Mouse (Mus musculus) liver, postnatal 0 days (tissue): ENCODE data around the gene Pacrg. TPM values are rescaled to one million over a fixed set of nuclear protein-coding genes. Genes with fewer than 3 reads are reported as not detected.

Experiments
- ATAC-seq: fragments of 200-750 bp; cut with Nextera tagmentation; 2 replicates; pipeline ENCODE4 v1.8.0; 2017; ENCODE audit warnings: mild to moderate bottlenecking, moderate library complexity
- DNase-seq: peaks from one replicate; pipeline ENCODE4 v3.0.0-alpha.2; 2016
- H3K27ac ChIP-seq: fragments of 300-500 bp; sonication (generic); 2 replicates; pipeline ENCODE4 v1.5.1; 2014; ENCODE audit warnings: antibody characterized with exemption, moderate library complexity, mild to moderate bottlenecking, low read depth
- H3K27me3 ChIP-seq: fragments of 300-500 bp; sonication (generic); 2 replicates; pipeline ENCODE4 v1.6.1; 2014; ENCODE audit warnings: low read length, control low read depth, mixed read lengths; ENCODE audit not compliant: insufficient read depth
- H3K36me3 ChIP-seq: fragments of 300-500 bp; sonication (generic); replicated peaks from 2 replicates; pipeline ENCODE4 v1.6.1; 2014; ENCODE audit warnings: mild to moderate bottlenecking, control low read depth, low read length, moderate library complexity, mixed read lengths; ENCODE audit not compliant: insufficient read depth
- H3K4me1 ChIP-seq: fragments of 300-500 bp; sonication (generic); 2 replicates; pipeline ENCODE4 v1.6.1; 2014; ENCODE audit warnings: antibody characterized with exemption, mild to moderate bottlenecking, control low read depth; ENCODE audit not compliant: insufficient read depth
- H3K4me2 ChIP-seq: fragments of 300-500 bp; sonication (generic); 2 replicates; pipeline ENCODE4 v1.6.1; 2014; ENCODE audit warnings: low read depth, mild to moderate bottlenecking, low read length, moderate library complexity, mixed read lengths
- H3K4me3 ChIP-seq: fragments of 300-500 bp; sonication (generic); 2 replicates; pipeline ENCODE4 v1.5.1; 2014; ENCODE audit warnings: low read depth, low read length
- H3K9ac ChIP-seq: fragments of 300-500 bp; sonication (generic); replicated peaks from 2 replicates; pipeline ENCODE4 v1.6.1; 2014; ENCODE audit warnings: mild to moderate bottlenecking, moderate library complexity
- H3K9me3 ChIP-seq: fragments of 300-500 bp; sonication (generic); 2 replicates; pipeline ENCODE4 v1.6.1; 2016; ENCODE audit warnings: mild to moderate bottlenecking, control low read depth, low read length, mixed read lengths
- CTCF ChIP-seq: sonication (generic); IDR thresholded peaks from 2 replicates; pipeline ENCODE4 v1.5.1; 2016; ENCODE audit warnings: antibody characterized with exemption, low read depth
- EP300 ChIP-seq: IDR thresholded peaks from 2 replicates; pipeline ENCODE4 v1.6.1; 2016; ENCODE audit warnings: antibody characterized with exemption, low read depth, mild to moderate bottlenecking
- WGBS: fragments of 180-500 bp; shearing (Covaris S2); extraction: QIAGEN DNeasy Blood & Tissue Kit; methylation state at CpG from one replicate; pipeline ENCODE4 v1.1.7; 2014; ENCODE audit not compliant: insufficient replicate concordance; 5-methylcytosine and 5-hydroxymethylcytosine counted together
- polyA plus RNA-seq: library from polyadenylated mRNA; unstranded; fragments of >200 nt; fragmentation: Nextera tagmentation; extraction: Ambion mirVana; gene quantifications from 2 replicates; pipeline ENCODE4 v1.2.1, GENCODE M21; 2015

Gene Pacrg
- polyA plus RNA-seq, 1 experiment from 2014 or later = not detected

DNA sequence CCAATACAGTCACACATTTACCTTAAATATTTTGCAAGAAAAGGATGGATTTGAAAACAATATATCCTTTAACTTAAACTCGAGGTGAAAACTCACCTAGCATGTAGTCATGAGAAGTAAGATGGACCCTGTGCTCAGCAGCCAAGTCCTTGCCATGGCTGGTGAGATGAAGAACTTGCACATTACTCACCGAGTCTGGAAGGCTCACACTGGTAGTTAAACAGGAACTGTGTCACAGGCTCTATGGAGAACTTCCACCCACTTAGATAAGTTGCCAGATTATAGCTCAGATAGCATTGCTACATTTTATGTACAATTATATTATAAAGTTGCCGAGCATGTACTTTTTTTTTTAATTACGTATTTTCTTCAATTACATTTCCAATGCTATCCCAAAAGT, 267.7 kb downstream of the Pacrg start:
- H3K9me3 ChIP-seq = no peaks in the 10 kb centered on the region
- H3K27me3 ChIP-seq = no peaks in the 10 kb centered on the region
- H3K9ac ChIP-seq = no peak overlapping the region
- H3K36me3 ChIP-seq = no peaks in the 10 kb centered on the region
- 63% methylated on average over 4 of the region's 4 CpGs for WGBS
- DNase-seq = no peak
- H3K4me2 ChIP-seq = no peak overlapping the region
- no peak for ATAC-seq
- no peak overlapping the region for H3K4me3 ChIP-seq
- no peak for TF ChIP-seq EP300
- no peak for TF ChIP-seq CTCF
- H3K4me1 ChIP-seq = no peaks in the 10 kb centered on the region
- no peak overlapping the region for H3K27ac ChIP-seq

DNA sequence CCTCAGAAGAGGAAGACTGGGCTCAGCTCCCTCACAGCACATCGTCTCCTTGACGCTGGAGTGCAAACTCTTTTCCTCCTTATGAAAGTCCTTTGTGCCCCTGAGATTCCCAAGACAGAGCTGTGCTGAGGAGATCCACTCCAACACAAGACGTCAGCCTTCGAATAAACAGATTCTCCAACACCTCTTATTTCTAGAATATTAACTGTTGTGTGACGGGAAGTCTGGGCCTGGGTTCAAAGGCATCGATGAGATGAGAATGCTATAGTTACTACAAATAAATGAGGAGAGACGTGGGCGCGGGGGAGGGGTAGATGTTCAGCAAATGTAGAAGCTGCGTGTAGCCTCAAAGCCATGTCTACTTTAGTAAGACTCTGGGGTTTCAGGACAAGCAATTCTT, 270.8 kb downstream of the Pacrg start:
- no peaks in the 10 kb centered on the region for H3K27me3 ChIP-seq
- H3K4me3 ChIP-seq = no peak overlapping the region

DNA sequence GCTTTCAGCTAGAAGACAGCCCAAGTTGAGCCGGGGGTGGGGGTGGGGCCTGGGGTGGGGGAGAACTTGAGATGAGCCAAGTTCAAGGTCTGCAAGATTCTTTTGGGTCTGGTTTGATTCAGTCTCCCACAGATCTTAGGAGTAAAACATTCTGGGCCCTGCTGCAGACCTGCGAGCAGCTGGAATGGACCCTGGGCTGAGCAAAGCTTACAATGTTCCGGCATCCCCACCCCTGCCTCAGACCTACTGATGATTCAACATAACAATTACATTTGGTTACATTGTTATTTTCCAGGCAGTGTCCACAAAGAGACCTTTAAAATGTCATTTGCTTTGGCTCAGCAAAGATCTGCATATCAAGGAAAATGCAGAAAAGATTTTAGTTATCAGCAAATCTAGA, 272.7 kb downstream of the Pacrg start:
- 79% methylated on average over 3 of the region's 3 CpGs for WGBS
- Histone ChIP-seq H3K4me1 (no peaks in the 10 kb centered on the region), H3K27ac (no peak overlapping the region), H3K4me2 (no peak overlapping the region), H3K9ac (no peak overlapping the region), H3K27me3 (no peaks in the 10 kb centered on the region), H3K36me3 (no peaks in the 10 kb centered on the region), H3K4me3 (no peak overlapping the region), H3K9me3 (no peaks in the 10 kb centered on the region)
- ATAC-seq = no peak
- no peak for TF ChIP-seq CTCF
- no peak for TF ChIP-seq EP300
- DNase-seq = no peak

More for the DNA sequence above, 270.8 kb downstream of the Pacrg start:
- TF ChIP-seq EP300 (no peak), CTCF (no peak)
- 77% methylated on average over 10 of the region's 10 CpGs for WGBS
- H3K9me3 ChIP-seq = no peaks in the 10 kb centered on the region
- H3K36me3 ChIP-seq = no peaks in the 10 kb centered on the region
- DNase-seq = no peak
- no peak overlapping the region for H3K27ac ChIP-seq
- H3K4me2 ChIP-seq = no peak overlapping the region
- H3K4me1 ChIP-seq = no peaks in the 10 kb centered on the region
- no peak overlapping the region for H3K9ac ChIP-seq
- ATAC-seq = no peak

DNA sequence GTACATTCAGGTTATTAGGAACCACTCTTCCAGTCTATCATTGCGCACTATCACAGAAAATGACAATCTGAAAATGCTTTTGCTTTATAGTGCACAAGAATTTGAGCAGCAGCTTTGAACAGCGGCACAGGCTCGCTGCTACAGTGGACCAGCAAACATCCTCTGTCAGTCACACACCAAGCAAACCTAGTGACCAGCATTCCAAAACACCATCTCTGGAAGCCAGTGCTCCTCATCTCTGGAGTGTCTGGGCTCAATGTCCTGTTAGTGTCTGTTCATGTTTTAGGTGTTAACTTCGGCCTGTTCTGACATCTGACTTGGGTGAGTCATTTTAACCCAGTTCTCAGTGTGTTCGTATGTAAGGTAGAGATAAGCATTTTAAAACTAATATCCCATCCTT, 275.9 kb downstream of the Pacrg start:
- ATAC-seq (no peak), DNase-seq (no peak)
- TF ChIP-seq EP300 (no peak), CTCF (no peak)
- no peaks in the 10 kb centered on the region for H3K36me3 ChIP-seq
- no peaks in the 10 kb centered on the region for H3K27me3 ChIP-seq
- H3K9me3 ChIP-seq = no peaks in the 10 kb centered on the region
- no peak overlapping the region for H3K27ac ChIP-seq
- no peaks in the 10 kb centered on the region for H3K4me1 ChIP-seq
- H3K9ac ChIP-seq = no peak overlapping the region
- no peak overlapping the region for H3K4me2 ChIP-seq
- no peak overlapping the region for H3K4me3 ChIP-seq
- 76% methylated on average over 5 of the region's 5 CpGs for WGBS

DNA sequence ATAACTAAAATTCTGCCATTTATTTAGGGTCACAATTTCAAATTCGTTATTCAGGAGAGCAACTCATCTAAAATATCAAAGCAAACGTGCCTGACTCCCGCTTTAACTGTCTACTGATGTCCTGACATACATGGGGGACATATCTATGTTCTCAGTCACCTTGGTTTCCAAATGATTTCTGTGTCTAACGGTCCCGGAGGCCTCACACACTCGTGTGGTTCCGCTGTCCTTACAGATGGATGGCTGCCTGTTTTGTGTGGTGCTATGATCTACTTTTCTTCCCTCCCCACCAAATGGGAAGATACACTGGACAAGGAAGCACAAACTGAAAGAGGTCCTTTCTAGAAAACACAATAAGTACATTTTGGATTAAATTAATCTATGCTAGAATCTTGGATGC, 277.2 kb downstream of the Pacrg start:
- no peaks in the 10 kb centered on the region for H3K9me3 ChIP-seq
- H3K36me3 ChIP-seq = no peaks in the 10 kb centered on the region
- H3K4me3 ChIP-seq = no peak overlapping the region
- H3K4me2 ChIP-seq = no peak overlapping the region
- no peak overlapping the region for H3K27ac ChIP-seq
- no peak overlapping the region for H3K9ac ChIP-seq
- no peaks in the 10 kb centered on the region for H3K27me3 ChIP-seq
- H3K4me1 ChIP-seq = no peaks in the 10 kb centered on the region
- 86% methylated on average over 7 of the region's 7 CpGs for WGBS
- ATAC-seq (no peak), DNase-seq (no peak)
- TF ChIP-seq CTCF (no peak), EP300 (no peak)

DNA sequence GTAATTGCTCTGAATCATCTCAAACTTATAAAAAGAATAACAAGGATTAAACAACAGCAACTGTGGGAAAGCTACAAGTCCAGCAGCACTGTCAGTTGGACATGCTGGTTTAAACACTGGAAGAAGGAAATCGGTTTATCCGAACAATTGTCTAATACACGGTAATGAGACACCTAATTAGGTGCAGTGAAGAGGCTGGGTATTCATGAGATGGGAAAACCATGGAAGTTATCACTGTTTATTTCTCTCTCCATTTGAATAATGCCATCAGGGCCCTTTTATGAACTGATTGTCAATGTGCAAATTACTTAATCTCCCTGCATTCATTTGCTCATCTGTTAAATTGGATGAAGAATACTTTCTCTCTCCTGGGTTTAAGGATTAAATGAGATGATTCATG, 280.1 kb downstream of the Pacrg start:
- no peaks in the 10 kb centered on the region for H3K36me3 ChIP-seq
- no peaks in the 10 kb centered on the region for H3K27me3 ChIP-seq
- 84% methylated on average over 3 of the region's 3 CpGs for WGBS
- no peak for TF ChIP-seq CTCF
- TF ChIP-seq EP300 = no peak
- no peak overlapping the region for H3K9ac ChIP-seq
- H3K27ac ChIP-seq = no peak overlapping the region
- ATAC-seq (no peak), DNase-seq (no peak)
- H3K4me3 ChIP-seq = no peak overlapping the region
- H3K9me3 ChIP-seq = no peaks in the 10 kb centered on the region
- H3K4me1 ChIP-seq = 0 out of 2 replicates have a peak, but pooled peaks cover 2% of the 10 kb centered on the region
- H3K4me2 ChIP-seq = no peak overlapping the region

DNA sequence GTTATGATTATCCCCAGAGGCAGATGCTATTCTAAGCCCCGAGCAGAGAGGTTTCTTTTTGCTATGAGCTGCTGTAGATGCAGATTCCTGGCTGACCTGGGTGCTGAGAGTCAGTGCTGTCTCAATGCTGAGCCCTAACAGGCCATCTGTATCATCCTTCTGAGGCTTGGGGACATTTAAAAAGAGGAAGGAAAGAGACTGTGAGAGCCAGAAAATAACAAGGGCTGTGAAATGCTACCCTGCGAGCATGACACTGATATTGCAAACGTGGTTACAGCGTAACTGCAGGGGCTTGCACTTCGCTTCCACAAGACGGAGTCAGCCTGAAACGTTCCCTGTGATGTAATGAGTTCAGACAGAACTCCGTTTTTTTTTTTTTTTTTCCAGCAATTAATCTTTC, 281.4 kb downstream of the Pacrg start:
- H3K36me3 ChIP-seq = no peaks in the 10 kb centered on the region
- H3K27me3 ChIP-seq = no peaks in the 10 kb centered on the region
- H3K9me3 ChIP-seq = no peaks in the 10 kb centered on the region
- no peak for TF ChIP-seq EP300
- TF ChIP-seq CTCF = no peak
- WGBS = 35% methylated on average over 8 of the region's 8 CpGs
- no peak overlapping the region for H3K9ac ChIP-seq
- H3K27ac ChIP-seq = no peak overlapping the region
- no peak overlapping the region for H3K4me3 ChIP-seq
- DNase-seq (no peak), ATAC-seq (no peak)
- H3K4me2 ChIP-seq = no peak overlapping the region
- 0 out of 2 replicates have a peak, but pooled peaks cover 2% of the 10 kb centered on the region for H3K4me1 ChIP-seq
